In the genomic region with DNA sequence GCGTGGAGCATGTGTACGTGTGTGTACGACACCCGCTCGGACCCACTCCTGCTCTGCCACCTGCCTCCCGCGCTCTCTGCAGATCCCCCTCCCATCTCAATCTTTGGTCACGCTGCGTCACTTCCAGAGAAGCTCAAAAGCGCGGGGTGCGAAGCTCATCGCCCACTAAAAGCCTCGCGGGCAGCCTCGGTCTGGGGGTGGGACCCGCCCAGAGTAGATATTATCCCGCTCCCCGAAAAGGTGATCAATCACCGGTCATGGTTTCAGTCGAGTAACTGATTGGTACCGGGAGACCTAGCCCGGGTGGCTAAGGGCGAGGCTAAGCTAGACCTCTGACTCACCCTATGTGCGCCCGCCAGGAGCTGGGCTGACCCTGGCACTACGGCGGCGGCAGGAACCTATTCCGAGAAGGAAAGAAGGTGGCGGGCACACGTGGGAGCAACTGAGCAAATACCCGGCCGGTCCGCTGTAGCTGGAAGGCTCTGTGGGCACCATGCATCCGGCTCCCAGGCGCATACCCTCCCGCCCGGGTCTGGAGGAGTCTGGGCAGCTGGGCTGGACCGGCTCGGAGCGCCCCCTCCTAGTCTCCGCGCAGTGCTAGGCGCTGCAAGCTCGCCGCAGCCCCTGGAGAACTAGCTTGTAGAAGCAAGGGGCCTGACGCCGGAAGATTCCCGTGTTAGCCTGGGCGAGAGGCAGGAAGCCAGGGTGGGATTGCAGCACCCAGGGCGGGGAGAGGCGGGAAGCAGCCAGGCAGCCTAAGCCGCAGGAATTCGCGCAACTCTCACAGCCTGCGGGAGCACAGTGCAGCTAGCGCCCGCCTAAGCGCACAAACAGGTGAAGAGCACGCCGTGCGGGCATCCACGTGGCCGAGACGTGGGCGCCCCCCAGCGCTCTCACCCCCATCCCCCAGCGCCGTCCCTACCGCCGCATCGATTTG, we compare ENCODE assay signal across 8 mouse cellular contexts. TPM values are rescaled to one million over a fixed set of nuclear protein-coding genes. Genes with fewer than 3 reads are reported as not detected.
DNase-seq lines count a peak whose midpoint lies in the region; ATAC-seq lines count a peak whose summit lies in the region.

No protein-coding gene starts in this region.

- peak; percentile 39 to 64 for DNase-seq in left cerebral cortex, adult 18-20 months (ENCODE audit: low spot score in 2 of 2)
- no peak for DNase-seq in left cerebral cortex, adult 11 months (ENCODE audit: low spot score)
- peak; percentile 47 for DNase-seq in cerebellum, adult 9-11 months
- peak; percentile 62 for DNase-seq in gastrocnemius, postnatal 10 days

- peak overlapping the region; percentile 76 for H3K27ac ChIP-seq in intestine, embryonic 15.5 days
- peak overlapping the region; percentile 90 for H3K27ac ChIP-seq in limb, embryonic 12.5 days
- peak overlapping the region; percentile 63 for H3K27ac ChIP-seq in midbrain, embryonic 13.5 days
- peak overlapping the region; percentile 71 for H3K27ac ChIP-seq in stomach, embryonic 16.5 days (ENCODE audit: low read length)

- H3K9ac ChIP-seq in intestine, embryonic 15.5 days = peak overlapping the region; percentile 75
- peak overlapping the region; percentile 89 for H3K9ac ChIP-seq in limb, embryonic 12.5 days (replicated peaks)
- peak overlapping the region; percentile 83 for H3K9ac ChIP-seq in midbrain, embryonic 13.5 days (replicated peaks)
- peak overlapping the region; percentile 90 for H3K9ac ChIP-seq in stomach, embryonic 16.5 days (ENCODE audit: low read length)

- no peaks in the 10 kb centered on the region for H3K36me3 ChIP-seq in intestine, embryonic 15.5 days
- no peaks in the 10 kb centered on the region for H3K36me3 ChIP-seq in limb, embryonic 12.5 days
- no peaks in the 10 kb centered on the region for H3K36me3 ChIP-seq in midbrain, embryonic 13.5 days
- no peaks in the 10 kb centered on the region for H3K36me3 ChIP-seq in stomach, embryonic 16.5 days (ENCODE audit: control insufficient read depth, insufficient read depth, low read length)

- no peaks in the 10 kb centered on the region for H3K27me3 ChIP-seq in intestine, embryonic 15.5 days (replicated peaks)
- peaks cover 35% of the 10 kb centered on the region for H3K27me3 ChIP-seq in limb, embryonic 12.5 days
- H3K27me3 ChIP-seq in midbrain, embryonic 13.5 days = peaks cover 66% of the 10 kb centered on the region
- peaks cover 4% of the 10 kb centered on the region; the same call in 1 of the 2 replicates for H3K27me3 ChIP-seq in stomach, embryonic 16.5 days (ENCODE audit: control insufficient read depth, insufficient read depth, low read length)

- peak overlapping the region; percentile 88 for H3K4me2 ChIP-seq in intestine, embryonic 15.5 days (replicated peaks)
- H3K4me2 ChIP-seq in limb, embryonic 12.5 days = peak overlapping the region; percentile 90
- H3K4me2 ChIP-seq in midbrain, embryonic 13.5 days (replicated peaks) = peak overlapping the region; percentile 98
- peak overlapping the region; percentile 100 for H3K4me2 ChIP-seq in stomach, embryonic 16.5 days (ENCODE audit: low read depth, low read length)

- peak overlapping the region; percentile 58 for H3K4me3 ChIP-seq in intestine, embryonic 15.5 days (replicated peaks)
- H3K4me3 ChIP-seq in limb, embryonic 12.5 days (replicated peaks) = peak overlapping the region; percentile 72
- peak overlapping the region; percentile 70 for H3K4me3 ChIP-seq in midbrain, embryonic 13.5 days (replicated peaks)
- H3K4me3 ChIP-seq in stomach, embryonic 16.5 days (replicated peaks; ENCODE audit: low read length) = peak overlapping the region; percentile 73

- no peaks in the 10 kb centered on the region for H3K9me3 ChIP-seq in intestine, embryonic 15.5 days
- no peaks in the 10 kb centered on the region for H3K9me3 ChIP-seq in limb, embryonic 12.5 days
- H3K9me3 ChIP-seq in midbrain, embryonic 13.5 days = no peaks in the 10 kb centered on the region
- H3K9me3 ChIP-seq in stomach, embryonic 16.5 days (replicated peaks; ENCODE audit: control insufficient read depth, low read length) = no peaks in the 10 kb centered on the region

- under 1% methylated on average over 73 of the region's 73 CpGs for WGBS in intestine, embryonic 15.5 days
- WGBS in limb, embryonic 12.5 days = under 1% methylated on average over 73 of the region's 73 CpGs
- WGBS in midbrain, embryonic 13.5 days = under 1% methylated on average over 73 of the region's 73 CpGs
- WGBS in stomach, embryonic 16.5 days = under 1% methylated on average over 73 of the region's 73 CpGs

- H3K4me1 ChIP-seq in intestine, embryonic 15.5 days (replicated peaks) = peaks cover 34% of the 10 kb centered on the region
- peaks cover 59% of the 10 kb centered on the region for H3K4me1 ChIP-seq in limb, embryonic 12.5 days (replicated peaks)
- H3K4me1 ChIP-seq in midbrain, embryonic 13.5 days (replicated peaks) = peaks cover 72% of the 10 kb centered on the region
- H3K4me1 ChIP-seq in stomach, embryonic 16.5 days (ENCODE audit: control insufficient read depth, insufficient read depth, low read length) = peaks cover 30% of the 10 kb centered on the region

- ATAC-seq in intestine, embryonic 15.5 days = peak; percentile 55
- peak; percentile 29; the same call in 1 of the 2 replicates for ATAC-seq in limb, embryonic 12.5 days (ENCODE audit: insufficient number of reproducible peaks, insufficient read depth, low FRiP score, low TSS enrichment, low read depth)
- peak; percentile 72 for ATAC-seq in midbrain, embryonic 13.5 days
- ATAC-seq in stomach, embryonic 16.5 days (ENCODE audit: insufficient read depth, low FRiP score) = peak; percentile 56

RNA-seq across cellular contexts. Expression of a gene that starts 3.3 kb away (rescaled TPM):
- 10 to 100 TPM; 29.4 to 31.2 TPM for total RNA-seq in left cerebral cortex, adult 18-20 months (2021)
- 10 to 100 TPM; 16.1 to 30.9 TPM for total RNA-seq in gastrocnemius, postnatal 10 days (2021)
- 28.3 and 31.1 TPM in 2 replicates for polyA plus RNA-seq in intestine, embryonic 15.5 days (2015; fragmentation: Nextera tagmentation; extraction: Ambion mirVana)
- polyA plus RNA-seq in limb, embryonic 12.5 days (2016; fragmentation: Nextera tagmentation; extraction: Ambion mirVana) = 70.7 and 86.2 TPM in 2 replicates
- polyA plus RNA-seq in midbrain, embryonic 13.5 days (2015; fragmentation: Nextera tagmentation; extraction: Ambion mirVana) = 15.9 and 18.7 TPM in 2 replicates
- 26.7 and 29.9 TPM in 2 replicates for polyA plus RNA-seq in stomach, embryonic 16.5 days (2015; fragmentation: Nextera tagmentation; extraction: Ambion mirVana)
